Mouse (Mus musculus) adrenal gland, adult 18-20 months (tissue): ENCODE measurements around the gene AA986860. TPM values are rescaled to one million over a fixed set of nuclear protein-coding genes. Genes with fewer than 3 reads are reported as not detected.
A peak's percentile ranks its signal among the peaks of the same experiment; 100 is the strongest.

Experiments used
- DNase-seq, 2 experiments: peaks; one replicate each; pipeline ENCODE4 v3.0.0; 2021 to 2022; ENCODE audit warnings: low spot score in 2 of 2
- long read RNA-seq, 2 experiments: library from polyadenylated mRNA; stranded (forward); transcript quantifications; one replicate each; pipeline ENCODE4 v2.0.0; 2021
- total RNA-seq, 2 experiments: library from RNA; stranded (reverse); gene quantifications; 1 replicate in 1 of 2; 2 replicates in 1 of 2; pipeline ENCODE4 v1.2.3; 2021

AA986860 gene
- total RNA-seq = 1 to 10 TPM; 2.4 to 7.7 TPM
- long read RNA-seq, experiment 1, partial matches to known transcripts = 1 of 5 reads
- long read RNA-seq, experiment 1, other reads (novel, unspliced or antisense) = 2 of 5 reads
- long read RNA-seq, experiment 2, partial matches to known transcripts = 0 of 5 reads
- long read RNA-seq, experiment 2, other reads (novel, unspliced or antisense) = 5 of 5 reads

- DNase-seq = peak in 1 of 2 experiments; percentile 37
These were observed at the start of gene AA986860 for GRCm38 (mm10) chr1:130731741-130732337. AA986860 (plus strand) TSS chr1:130731976.

- DNase-seq = no peak
These were observed 47.9 kb upstream of the AA986860 start for GRCm38 (mm10) chr1:130683905-130684304.

- no peak for DNase-seq
These were observed 33.2 kb upstream of the AA986860 start for GRCm38 (mm10) chr1:130698601-130699000.

- DNase-seq = no peak
These were observed 31.7 kb upstream of the AA986860 start for GRCm38 (mm10) chr1:130699937-130700633.

GRCm38 (mm10) chr1:130701976-130702375 lies 29.8 kb upstream of the AA986860 start:
- no peak for DNase-seq

GRCm38 (mm10) chr1:130703613-130704012 lies 28.2 kb upstream of the AA986860 start:
- DNase-seq = no peak

GRCm38 (mm10) chr1:130710283-130711080 lies 21.3 kb upstream of the AA986860 start:
- DNase-seq = no peak

GRCm38 (mm10) chr1:130714046-130714445 lies 17.7 kb upstream of the AA986860 start:
- DNase-seq = no peak

- peak; percentile 88 to 92 for DNase-seq
These were observed 16.1 kb upstream of the AA986860 start, which contains the start of gene Gm29427 for GRCm38 (mm10) chr1:130715561-130716217. Gm29427 (minus strand) TSS chr1:130715799.

GRCm38 (mm10) chr1:130716218-130716512 lies 15.6 kb upstream of the AA986860 start:
- peak in 1 of 2 experiments; percentile 34 for DNase-seq

- peak; percentile 34 to 57 for DNase-seq
These were observed 15.1 kb upstream of the AA986860 start for GRCm38 (mm10) chr1:130716513-130717290.

- peak; percentile 88 to 90 for DNase-seq
These were observed 14.4 kb upstream of the AA986860 start, which contains the start of gene Yod1 for GRCm38 (mm10) chr1:130717291-130717871. Yod1 (plus strand) TSS chr1:130717327.

GRCm38 (mm10) chr1:130724206-130724605 lies 7.6 kb upstream of the AA986860 start:
- DNase-seq = no peak

- DNase-seq = no peak
These were observed 5.4 kb upstream of the AA986860 start for GRCm38 (mm10) chr1:130726396-130726795.

GRCm38 (mm10) chr1:130728070-130728469 lies 3.7 kb upstream of the AA986860 start:
- DNase-seq = no peak

GRCm38 (mm10) chr1:130728708-130729107 lies 3.1 kb upstream of the AA986860 start:
- DNase-seq = no peak

- no peak for DNase-seq
These were observed 2.6 kb upstream of the AA986860 start, which contains the start of gene Pfkfb2 for GRCm38 (mm10) chr1:130729153-130729552. Pfkfb2 (minus strand) TSS chr1:130729253.

- no peak for DNase-seq
These were observed 1.2 kb downstream of the AA986860 start for GRCm38 (mm10) chr1:130732706-130733658.

- no peak for DNase-seq
These were observed 1.9 kb downstream of the AA986860 start for GRCm38 (mm10) chr1:130733671-130734070.
